Mouse (Mus musculus) kidney, adult 2 months (tissue): ENCODE measurements around the gene Trp53bp2. TPM values are rescaled to one million over a fixed set of nuclear protein-coding genes. Genes with fewer than 3 reads are reported as not detected.

Experiments
- DNase-seq: peaks from one replicate; pipeline ENCODE4 v3.0.0; 2021
- H3K27ac ChIP-seq: fragments of 200-500 bp; 2 replicates; pipeline ENCODE4 v1.5.1; 2012; ENCODE audit warnings: low read depth, low read length, control low read depth, inconsistent platforms; ENCODE audit not compliant: insufficient read depth
- H3K27me3 ChIP-seq: fragments of 200-500 bp; replicated peaks from 2 replicates; pipeline ENCODE4 v1.6.1; 2012; ENCODE audit warnings: mild to moderate bottlenecking, moderate library complexity, low read length, inconsistent platforms; ENCODE audit not compliant: control insufficient read depth, insufficient read depth
- H3K36me3 ChIP-seq: fragments of 200-500 bp; 2 replicates; pipeline ENCODE4 v1.6.1; 2012; ENCODE audit warnings: mild to moderate bottlenecking, moderate library complexity, low read length, inconsistent platforms; ENCODE audit not compliant: control insufficient read depth, insufficient read depth
- H3K4me1 ChIP-seq: fragments of 200-500 bp; 2 replicates; pipeline ENCODE4 v1.6.1; 2011; ENCODE audit warnings: low read length; ENCODE audit not compliant: control insufficient read depth, insufficient read depth
- H3K4me3 ChIP-seq: fragments of 200-500 bp; 2 replicates; pipeline ENCODE4 v1.5.1; 2011; ENCODE audit warnings: mild to moderate bottlenecking, low read depth, low read length, control low read depth; ENCODE audit not compliant: insufficient read depth
- CTCF ChIP-seq: fragments of 200-500 bp; conservative IDR thresholded peaks from 2 replicates; pipeline ENCODE4 v1.5.1; 2011; ENCODE audit warnings: low read depth, mild to moderate bottlenecking, control low read depth, low read length, moderate library complexity, mixed read lengths; ENCODE audit not compliant: insufficient read depth, insufficient read length
- POLR2A ChIP-seq: fragments of 200-500 bp; IDR thresholded peaks from one replicate; pipeline ENCODE4 v1.6.1; 2011; ENCODE audit warnings: low read depth, low read length, control low read depth
- WGBS: fragments of 180-500 bp; shearing (Covaris S2); methylation state at CpG from one replicate; pipeline ENCODE4 v1.1.7; 2018; 5-methylcytosine and 5-hydroxymethylcytosine counted together
- polyA plus RNA-seq: library from polyadenylated mRNA; depleted of rRNA; stranded (reverse); fragments of >200 nt; gene quantifications from 2 replicates; pipeline ENCODE4 v1.2.3, GENCODE M21; 2012

Gene Trp53bp2
- polyA plus RNA-seq, 1 experiment = 25.0 TPM

DNA sequence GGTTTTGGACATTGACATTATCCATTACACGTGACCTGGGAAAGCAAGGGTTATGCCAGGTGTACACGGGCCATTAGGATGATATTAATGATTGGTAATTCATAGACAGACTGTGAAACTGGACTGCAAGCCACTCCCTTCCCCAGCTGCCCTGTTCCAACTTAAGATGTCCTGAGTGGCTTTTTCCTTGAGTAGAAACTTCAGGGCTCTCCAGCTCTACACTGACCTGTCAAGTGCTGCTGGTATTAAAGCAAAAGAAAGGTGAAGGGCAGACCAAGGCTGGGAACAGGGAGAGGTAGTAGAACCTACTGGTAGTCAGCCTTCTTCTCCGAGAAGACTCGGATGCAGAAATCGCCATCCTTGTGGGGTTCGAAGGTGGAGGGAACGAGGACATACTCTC is 72.2 kb downstream of the Trp53bp2 start:
- H3K4me1 ChIP-seq = peaks cover 35% of the 10 kb centered on the region
- H3K27ac ChIP-seq = peak overlapping the region; percentile 98
- DNase-seq = no peak
- no peak overlapping the region for H3K4me3 ChIP-seq
- 52% methylated on average over 7 of the region's 7 CpGs for WGBS
- TF ChIP-seq POLR2A (no peak), CTCF (no peak)
- no peaks in the 10 kb centered on the region for H3K27me3 ChIP-seq
- peaks cover 3% of the 10 kb centered on the region; the same call in 1 of the 2 replicates for H3K36me3 ChIP-seq

DNA sequence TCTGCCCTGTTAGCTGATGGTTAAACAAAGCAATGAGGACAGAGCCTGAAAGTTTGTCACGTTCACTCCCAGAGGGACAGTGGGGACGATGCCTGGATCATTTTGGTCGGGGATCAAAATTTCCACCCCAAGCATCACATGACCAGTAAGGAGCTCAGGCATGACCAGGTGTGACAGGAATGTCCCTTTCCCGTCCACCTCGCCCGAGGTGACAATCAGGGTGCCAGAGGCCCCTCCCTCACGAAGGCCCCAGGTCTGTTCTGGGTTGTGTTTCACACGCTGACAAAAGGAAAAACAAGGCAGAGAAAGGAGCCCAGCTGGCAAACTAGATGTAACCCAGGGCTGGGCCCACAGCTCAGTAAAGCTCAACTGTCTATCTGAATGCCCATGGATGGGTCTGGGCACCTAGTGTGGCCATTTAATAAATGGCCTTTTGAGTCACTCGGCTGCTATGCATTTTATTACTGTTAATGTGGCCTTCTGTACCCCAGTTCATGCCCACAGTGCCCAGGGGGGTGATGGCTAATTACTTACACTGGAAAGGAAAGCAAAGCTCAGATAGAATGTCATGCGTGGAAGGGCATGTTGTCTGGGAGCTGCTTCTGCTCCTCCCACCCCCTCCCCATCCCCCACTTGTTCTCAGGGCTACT is 72.8 kb downstream of the Trp53bp2 start:
- DNase-seq = peak; percentile 79
- peaks cover 3% of the 10 kb centered on the region; the same call in 1 of the 2 replicates for H3K36me3 ChIP-seq
- WGBS = 48% methylated on average over 10 of the region's 10 CpGs
- H3K4me3 ChIP-seq = no peak overlapping the region
- peaks cover 35% of the 10 kb centered on the region for H3K4me1 ChIP-seq
- H3K27me3 ChIP-seq = no peaks in the 10 kb centered on the region
- peak overlapping the region; percentile 98 for H3K27ac ChIP-seq
- TF ChIP-seq CTCF (no peak), POLR2A (no peak)

- 84% methylated on average over 14 of the region's 14 CpGs for WGBS
- H3K27ac ChIP-seq = peak overlapping the region; percentile 98
- H3K4me1 ChIP-seq = peaks cover 35% of the 10 kb centered on the region
Observed at GRCm38 (mm10) chr1:182482991-182483909, 74.3 kb downstream of the Trp53bp2 start.

DNA sequence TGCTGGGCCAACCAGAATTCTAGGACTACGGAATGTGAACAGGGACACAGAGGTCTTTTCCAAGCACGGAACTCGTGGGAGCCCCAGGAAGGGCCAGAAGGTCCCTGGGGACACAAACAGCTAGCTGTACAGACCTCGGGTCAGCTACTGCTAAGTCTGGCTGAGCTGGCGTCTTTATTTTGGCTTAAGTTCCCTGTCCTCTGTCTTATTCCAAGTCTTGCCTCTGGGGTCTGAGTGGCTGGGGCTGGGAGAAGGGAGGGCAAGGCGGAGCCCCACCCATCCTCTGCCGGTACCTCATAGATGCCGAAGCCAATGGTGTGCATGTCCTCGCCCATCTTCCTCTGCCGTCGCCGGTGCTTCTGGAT is 74.9 kb downstream of the Trp53bp2 start:
- TF ChIP-seq POLR2A (no peak), CTCF (no peak)
- H3K4me3 ChIP-seq = no peak overlapping the region
- H3K27me3 ChIP-seq = no peaks in the 10 kb centered on the region
- WGBS = 72% methylated on average over 12 of the region's 12 CpGs
- peaks cover 35% of the 10 kb centered on the region for H3K4me1 ChIP-seq
- peak overlapping the region; percentile 36 for H3K27ac ChIP-seq
- peak; percentile 81 for DNase-seq
- no peaks in the 10 kb centered on the region; the same call in 1 of the 2 replicates for H3K36me3 ChIP-seq

More at GRCm38 (mm10) chr1:182482991-182483909, 74.3 kb downstream of the Trp53bp2 start:
- no peak overlapping the region for H3K4me3 ChIP-seq
- H3K36me3 ChIP-seq = no peaks in the 10 kb centered on the region; the same call in 1 of the 2 replicates
- TF ChIP-seq POLR2A (no peak), CTCF (no peak)
- no peak for DNase-seq
- H3K27me3 ChIP-seq = no peaks in the 10 kb centered on the region

DNA sequence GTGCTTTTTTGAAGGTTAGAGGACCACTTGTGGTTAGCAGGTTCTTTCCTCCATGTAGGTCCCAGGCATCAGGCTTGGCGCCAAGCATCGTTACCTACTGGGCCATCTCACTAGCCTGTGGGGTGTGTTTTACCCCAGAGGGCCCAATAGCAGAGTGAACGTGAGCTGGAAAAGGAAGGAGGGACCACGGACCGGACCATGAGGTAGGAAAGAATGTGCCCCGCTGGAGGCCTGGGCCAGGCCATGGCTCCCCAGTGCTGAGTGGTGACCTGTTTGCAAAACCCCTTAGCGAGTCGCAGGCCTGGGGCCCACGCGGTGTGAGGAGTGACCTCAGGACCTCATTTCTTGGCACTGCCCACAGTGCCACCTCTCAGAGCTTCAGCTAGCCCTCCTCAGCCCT is 79.5 kb downstream of the Trp53bp2 start:
- TF ChIP-seq CTCF (no peak), POLR2A (no peak)

DNA sequence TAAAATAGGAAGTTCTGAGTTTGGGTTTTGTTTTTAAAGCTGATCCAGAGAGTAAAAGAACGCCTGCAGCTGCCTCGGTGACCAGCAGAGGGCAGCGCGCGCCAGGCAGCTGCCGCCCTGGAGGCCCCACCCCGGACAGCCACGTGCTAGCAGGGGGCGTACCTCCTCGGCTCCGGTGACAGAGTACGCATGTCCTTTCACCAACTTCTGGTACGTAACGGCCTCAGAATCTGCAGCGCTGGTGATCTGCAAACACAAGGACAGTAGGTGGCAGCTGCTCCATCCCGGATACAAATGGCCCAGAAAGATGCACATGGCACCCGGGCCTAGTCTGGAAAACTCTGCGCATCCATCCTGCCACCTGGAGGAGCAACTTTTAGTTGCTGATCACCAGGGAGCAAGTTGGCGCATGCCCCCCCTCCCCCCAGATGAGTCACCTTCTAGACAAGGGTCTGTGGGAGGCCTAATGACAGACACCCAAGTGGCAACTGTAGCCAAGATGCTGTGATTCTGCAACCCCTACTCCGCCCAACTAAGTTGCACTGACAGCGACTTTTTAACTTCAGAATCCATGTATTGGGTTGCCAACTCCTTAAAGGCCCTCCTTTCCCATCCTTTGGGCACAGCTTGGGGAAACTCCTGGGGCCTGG is 81.0 kb downstream of the Trp53bp2 start:
- Histone ChIP-seq H3K27me3 (no peaks in the 10 kb centered on the region), H3K4me3 (no peak overlapping the region), H3K4me1 (peaks cover 12% of the 10 kb centered on the region), H3K36me3 (no peaks in the 10 kb centered on the region; the same call in 1 of the 2 replicates), H3K27ac (0 out of 2 replicates have a peak overlapping the region, but pooled peaks have one; percentile 34)
- TF ChIP-seq CTCF = peak; percentile 72
- peak; percentile 28 for TF ChIP-seq POLR2A
- peak; percentile 97 for DNase-seq
- 10% methylated on average over 21 of the region's 21 CpGs for WGBS

More for the DNA sequence above, 79.5 kb downstream of the Trp53bp2 start:
- Histone ChIP-seq H3K27ac (no peak overlapping the region), H3K27me3 (no peaks in the 10 kb centered on the region), H3K4me3 (no peak overlapping the region), H3K36me3 (no peaks in the 10 kb centered on the region; the same call in 1 of the 2 replicates), H3K4me1 (peaks cover 2% of the 10 kb centered on the region; the same call in 1 of the 2 replicates)
- 79% methylated on average over 10 of the region's 10 CpGs for whole genome bisulfite sequencing
- peak; percentile 63 for DNase-seq
